Mouse (Mus musculus) C2C12 (cell line): ENCODE results near the gene Chtop. TPM values are rescaled to one million over a fixed set of nuclear protein-coding genes. Genes with fewer than 3 reads are reported as not detected.

Experiments used
- H3K27me3 ChIP-seq: one replicate; pipeline ENCODE4 v1.6.1; 2011; ENCODE audit not compliant: control insufficient read depth, insufficient read depth, insufficient read length
- H3K36me3 ChIP-seq: one replicate; pipeline ENCODE4 v1.6.1; 2011; ENCODE audit not compliant: control insufficient read depth, insufficient read depth
- H3K4me3 ChIP-seq: one replicate; pipeline ENCODE4 v1.5.1; 2011; ENCODE audit warnings: mild to moderate bottlenecking, control low read depth; ENCODE audit not compliant: poor library complexity, insufficient read depth, severe bottlenecking
- H3K79me2 ChIP-seq: one replicate; pipeline ENCODE4 v1.6.1; 2011; ENCODE audit not compliant: control insufficient read depth, insufficient read depth
- H3K79me3 ChIP-seq: one replicate; pipeline ENCODE4 v1.6.1; 2011; ENCODE audit warnings: low read depth, control low read depth
- H3ac ChIP-seq: one replicate; pipeline ENCODE3; 2011; ENCODE audit warnings: low read depth; ENCODE audit not compliant: control insufficient read depth, insufficient read length
- CEBPB ChIP-seq: IDR thresholded peaks from one replicate; pipeline ENCODE4 v1.6.1; 2011; ENCODE audit warnings: low read depth, mild to moderate bottlenecking, control low read depth, moderate library complexity
- CTCF ChIP-seq: IDR thresholded peaks from one replicate; pipeline ENCODE4 v1.5.1; 2011; ENCODE audit not compliant: control insufficient read depth, insufficient read depth, insufficient read length
- FOSL1 ChIP-seq: IDR thresholded peaks from one replicate; pipeline ENCODE4 v1.8.0; 2011; ENCODE audit warnings: mild to moderate bottlenecking, low read length; ENCODE audit not compliant: poor library complexity, insufficient read depth, severe bottlenecking
- MAX ChIP-seq: IDR thresholded peaks from one replicate; pipeline ENCODE4 v1.6.1; 2011; ENCODE audit warnings: mild to moderate bottlenecking, control low read depth
- MYOD1 ChIP-seq: IDR thresholded peaks from one replicate; pipeline ENCODE4 v1.6.1; 2011; ENCODE audit warnings: low read depth; ENCODE audit not compliant: control insufficient read depth, insufficient read length
- MYOG ChIP-seq: IDR thresholded peaks from one replicate; pipeline ENCODE4 v1.6.1; 2011; ENCODE audit not compliant: control insufficient read depth, insufficient read length; ENCODE audit errors: extremely low read depth
- USF1 ChIP-seq: IDR thresholded peaks from one replicate; pipeline ENCODE4 v1.6.1; 2011; ENCODE audit warnings: low read depth, mild to moderate bottlenecking, control low read depth, moderate library complexity
- polyA plus RNA-seq: library from polyadenylated mRNA; unstranded; fragments of >200 nt; fragmentation: generic; extraction: Trizol; gene quantifications from one replicate; pipeline ENCODE4 v1.2.1, GENCODE M21; 2012; ENCODE audit warnings: missing spikeins

The Chtop gene
- polyA plus RNA-seq, 1 experiment: 103 TPM

DNA sequence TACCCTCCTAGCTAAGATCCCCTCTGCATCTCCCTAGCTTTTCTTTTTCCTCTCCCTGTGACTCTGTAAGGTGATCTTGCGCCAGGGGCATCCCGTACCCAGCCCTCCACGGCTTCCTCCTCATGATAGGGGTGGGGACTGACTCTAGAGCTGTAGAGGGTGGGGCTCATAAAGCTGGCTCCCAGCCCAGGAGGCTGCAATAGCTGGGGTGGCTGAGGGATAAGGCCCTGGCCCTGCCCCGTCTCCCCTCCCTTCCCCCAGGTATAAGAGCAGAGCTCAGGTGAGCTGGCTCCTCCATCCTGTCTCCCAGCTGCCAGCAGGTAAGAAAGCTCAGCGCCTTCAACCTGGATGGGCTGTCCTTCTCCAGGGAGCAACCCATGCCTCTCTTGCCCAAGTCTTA, 17.3 kb upstream of the Chtop start, which contains the start of gene S100a14:
Gene S100a14 (plus strand): TSS at position 277 of the 400 bp plus-strand sequence.
- H3K79me3 ChIP-seq: no peaks in the 10 kb centered on the region
- no peaks in the 10 kb centered on the region for H3K79me2 ChIP-seq
- H3K36me3 ChIP-seq: peaks cover 12% of the 10 kb centered on the region
- H3K27me3 ChIP-seq: no peaks in the 10 kb centered on the region
- H3ac ChIP-seq: no peak within 1 kb of the TSS
- TF ChIP-seq FOSL1 (no peak), MAX (no peak)
- H3K4me3 ChIP-seq: no peak within 1 kb of the TSS

DNA sequence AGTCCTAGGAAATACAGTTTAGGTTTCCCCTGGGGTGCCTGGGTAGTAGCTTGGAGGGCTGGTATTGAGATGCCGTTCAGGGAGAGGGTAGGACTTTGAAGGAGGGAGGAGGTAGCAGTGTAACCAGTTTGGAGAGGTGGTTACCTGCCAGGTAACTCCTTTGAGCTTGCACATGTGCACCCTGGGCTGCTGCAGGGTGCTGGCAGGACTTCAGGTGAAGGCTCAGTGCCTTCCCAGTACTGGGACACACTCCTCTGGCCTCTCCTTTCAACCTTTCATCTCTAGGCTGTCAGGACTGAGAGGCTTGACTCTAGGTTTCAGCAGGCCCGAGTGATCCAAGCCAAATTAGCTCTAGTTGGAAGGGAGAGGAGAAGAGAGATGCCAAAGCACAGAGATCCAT, 16.8 kb upstream of the Chtop start:
- H3K36me3 ChIP-seq: peaks cover 12% of the 10 kb centered on the region
- TF ChIP-seq USF1: no peak
- TF ChIP-seq MYOD1: no peak
- no peak for TF ChIP-seq CTCF
- TF ChIP-seq FOSL1: no peak
- TF ChIP-seq MAX: no peak
- H3K79me3 ChIP-seq: no peaks in the 10 kb centered on the region
- H3ac ChIP-seq: no peak overlapping the region
- H3K27me3 ChIP-seq: no peaks in the 10 kb centered on the region
- no peak overlapping the region for H3K4me3 ChIP-seq
- H3K79me2 ChIP-seq: no peaks in the 10 kb centered on the region

DNA sequence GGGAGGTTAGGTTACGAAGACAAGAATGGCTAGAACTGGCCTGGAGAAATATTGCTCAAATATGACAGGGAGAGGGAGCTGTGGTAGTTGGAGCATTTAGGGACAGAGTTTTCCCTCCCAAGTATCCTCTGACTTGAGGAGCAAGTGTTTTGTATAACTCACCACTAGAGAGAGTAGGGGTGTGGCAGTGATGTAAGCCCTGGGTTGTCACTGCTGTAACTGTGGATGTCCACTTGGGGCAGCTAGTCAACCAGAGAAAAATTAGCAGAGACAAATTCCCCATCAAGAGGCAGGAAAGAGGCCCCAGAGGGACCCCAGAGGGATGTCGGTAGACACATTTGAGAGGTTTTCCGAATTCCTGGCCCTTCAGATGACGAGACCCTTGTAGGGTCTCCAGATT, 16.1 kb upstream of the Chtop start:
- TF ChIP-seq MAX (peak; percentile 49), CTCF (peak; percentile 72), FOSL1 (no peak), MYOD1 (no peak), MYOG (no peak), USF1 (no peak), CEBPB (peak; percentile 5)
- Histone ChIP-seq H3K4me3 (no peak overlapping the region), H3K36me3 (peaks cover 17% of the 10 kb centered on the region), H3K79me2 (no peaks in the 10 kb centered on the region), H3K27me3 (no peaks in the 10 kb centered on the region), H3K79me3 (no peaks in the 10 kb centered on the region), H3ac (no peak overlapping the region)

GRCm38 (mm10) chr3:90517711-90518110, 8.4 kb upstream of the Chtop start:
- Histone ChIP-seq H3K27me3 (no peaks in the 10 kb centered on the region), H3K79me2 (peaks cover 29% of the 10 kb centered on the region), H3K36me3 (peaks cover 8% of the 10 kb centered on the region), H3K79me3 (no peaks in the 10 kb centered on the region), H3ac (no peak overlapping the region), H3K4me3 (no peak overlapping the region)
- TF ChIP-seq FOSL1 (no peak), MYOD1 (no peak), CTCF (no peak), CEBPB (no peak), MYOG (no peak), MAX (no peak), USF1 (no peak)

DNA sequence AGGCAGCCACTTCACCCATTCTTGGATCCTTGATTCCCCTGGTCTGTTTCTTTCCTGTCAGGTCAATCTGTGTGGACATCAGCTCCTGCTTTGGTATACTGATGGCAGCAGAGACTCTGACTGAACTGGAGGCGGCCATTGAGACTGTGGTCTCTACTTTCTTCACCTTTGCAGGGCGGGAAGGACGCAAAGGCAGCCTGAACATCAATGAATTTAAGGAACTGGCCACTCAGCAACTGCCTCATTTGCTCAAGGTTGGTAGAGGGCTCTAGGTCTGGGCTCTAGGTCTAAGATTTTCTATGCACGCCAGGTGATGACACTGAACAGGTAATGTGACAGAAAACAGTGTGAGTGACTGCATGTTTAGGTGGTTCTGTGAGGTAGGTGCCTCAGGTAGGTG, 6.5 kb upstream of the Chtop start:
- TF ChIP-seq MYOG (no peak), CEBPB (no peak), MAX (no peak), MYOD1 (no peak), CTCF (no peak), FOSL1 (no peak), USF1 (no peak)
- Histone ChIP-seq H3K79me3 (no peaks in the 10 kb centered on the region), H3K79me2 (peaks cover 35% of the 10 kb centered on the region)

DNA sequence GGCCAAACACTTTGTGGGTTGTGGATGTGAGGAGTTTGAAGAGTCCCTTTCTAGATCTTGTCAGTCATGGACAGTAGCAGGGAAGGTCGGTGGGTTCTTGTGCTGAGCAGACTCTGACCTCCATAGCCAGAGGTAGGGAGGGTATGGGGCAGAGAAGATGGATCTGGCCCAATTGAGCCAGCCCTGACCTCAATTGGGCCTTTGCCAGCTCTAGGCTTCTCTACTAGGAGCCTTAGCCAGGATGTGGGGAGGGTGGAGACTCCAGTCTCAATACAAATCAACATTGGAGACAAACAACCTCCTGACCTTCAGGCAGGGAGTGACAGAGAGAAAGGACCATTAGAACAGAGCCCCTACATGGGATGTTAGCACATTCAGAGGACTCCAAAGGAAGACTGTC, 5.9 kb upstream of the Chtop start:
- H3K27me3 ChIP-seq: no peaks in the 10 kb centered on the region
- H3K79me3 ChIP-seq: no peaks in the 10 kb centered on the region
- peaks cover 35% of the 10 kb centered on the region for H3K79me2 ChIP-seq
- peak overlapping the region; percentile 44 for H3ac ChIP-seq
- peaks cover 6% of the 10 kb centered on the region for H3K36me3 ChIP-seq
- TF ChIP-seq MYOD1 (no peak), CEBPB (no peak), FOSL1 (no peak), MYOG (no peak), MAX (no peak), USF1 (no peak), CTCF (no peak)
- H3K4me3 ChIP-seq: peak overlapping the region; percentile 35

More for the DNA sequence above, 6.5 kb upstream of the Chtop start:
- Histone ChIP-seq H3K27me3 (no peaks in the 10 kb centered on the region), H3K4me3 (peak overlapping the region; percentile 35), H3ac (no peak overlapping the region), H3K36me3 (peaks cover 10% of the 10 kb centered on the region)
